Mouse (Mus musculus) A20 (cell line): ENCODE data around the gene Mob4.
A peak's percentile ranks its signal among the peaks of the same experiment; 100 is the strongest.

Experiments
- DNase-seq: peaks from one replicate; pipeline ENCODE4 v3.0.0-alpha.2; 2011; ENCODE audit warnings: low read depth, low spot score

The Mob4 gene

GRCm38 (mm10) chr1:55131424-55132014, 488 bp downstream of the Mob4 start:
- peak; percentile 83 for DNase-seq

GRCm38 (mm10) chr1:55132308-55132707, 1.3 kb downstream of the Mob4 start:
- no peak for DNase-seq

GRCm38 (mm10) chr1:55133173-55133572, 2.1 kb downstream of the Mob4 start:
- DNase-seq = no peak

- DNase-seq = no peak
Observed at GRCm38 (mm10) chr1:55134301-55134700, 3.3 kb downstream of the Mob4 start.

GRCm38 (mm10) chr1:55135846-55136245, 4.8 kb downstream of the Mob4 start:
- peak; percentile 19 for DNase-seq

GRCm38 (mm10) chr1:55144338-55144737, 13.3 kb downstream of the Mob4 start:
- DNase-seq = no peak

- no peak for DNase-seq
Observed at GRCm38 (mm10) chr1:55145556-55145955, 14.5 kb downstream of the Mob4 start.

GRCm38 (mm10) chr1:55157329-55157728, 26.3 kb downstream of the Mob4 start:
- DNase-seq = no peak

GRCm38 (mm10) chr1:55158211-55158610, 27.2 kb downstream of the Mob4 start:
- DNase-seq = no peak

GRCm38 (mm10) chr1:55158821-55159220, 27.8 kb downstream of the Mob4 start:
- DNase-seq = no peak

GRCm38 (mm10) chr1:55160218-55160617, 29.2 kb downstream of the Mob4 start:
- no peak for DNase-seq

- no peak for DNase-seq
Observed at GRCm38 (mm10) chr1:55160831-55161638, 30.0 kb downstream of the Mob4 start.

GRCm38 (mm10) chr1:55161895-55162294, 30.9 kb downstream of the Mob4 start:
- peak; percentile 43 for DNase-seq

- no peak for DNase-seq
Observed at GRCm38 (mm10) chr1:55162781-55163180, 31.8 kb downstream of the Mob4 start.

GRCm38 (mm10) chr1:55164005-55164404, 33.0 kb downstream of the Mob4 start:
- no peak for DNase-seq

- DNase-seq = no peak
Observed at GRCm38 (mm10) chr1:55167560-55167959, 36.5 kb downstream of the Mob4 start.

GRCm38 (mm10) chr1:55168591-55168990, 37.6 kb downstream of the Mob4 start:
- DNase-seq = no peak

- DNase-seq = no peak
Observed at GRCm38 (mm10) chr1:55171361-55172325, 40.6 kb downstream of the Mob4 start.

- no peak for DNase-seq
Observed at GRCm38 (mm10) chr1:55173720-55174557, 42.9 kb downstream of the Mob4 start.

- DNase-seq = no peak
Observed at GRCm38 (mm10) chr1:55174558-55175034, 43.6 kb downstream of the Mob4 start.
